Mouse (Mus musculus): ENCODE results near the gene Junb. TPM values are rescaled to one million over a fixed set of nuclear protein-coding genes. Genes with fewer than 3 reads are reported as not detected.

The Junb gene
- polyA plus RNA-seq, 1 experiment from 2014 or later, result 21.6 TPM

DNA sequence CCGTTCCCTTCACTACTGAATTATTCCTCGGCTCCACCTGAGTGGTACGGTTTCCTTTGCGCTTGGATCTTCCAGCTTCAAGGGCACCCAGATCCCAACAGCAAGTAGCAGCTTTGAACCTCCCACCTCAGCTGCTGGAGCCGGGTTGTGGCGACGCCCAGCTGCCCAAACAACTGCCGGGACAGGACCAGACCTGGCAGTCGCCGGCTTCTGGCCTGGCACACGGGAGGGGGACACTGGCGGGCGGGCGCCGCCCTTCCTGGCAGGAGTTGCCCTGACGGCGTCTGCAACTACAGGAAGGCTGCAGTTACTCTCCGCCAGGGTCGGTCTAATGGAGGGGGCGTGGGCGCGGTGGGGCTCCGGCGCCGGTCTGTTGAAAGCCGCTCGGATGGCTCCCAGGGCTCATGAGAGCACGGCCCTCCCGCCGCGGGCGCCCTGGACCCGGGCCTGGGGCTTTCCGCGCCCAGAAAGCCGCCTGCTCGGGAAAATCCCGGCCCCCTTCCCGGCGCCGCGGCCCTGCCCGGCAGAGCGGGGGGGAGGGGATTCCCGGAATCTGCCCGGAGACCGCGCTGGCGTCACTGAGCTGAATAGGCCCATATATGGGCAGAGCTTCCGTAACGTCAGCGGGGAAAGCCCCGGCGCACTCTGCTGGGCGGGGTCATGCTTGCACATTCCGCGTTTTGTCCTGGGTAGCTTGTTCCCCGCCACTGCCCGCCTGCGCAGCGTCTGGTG lies 2.3 kb downstream of the Junb start:
- peak overlapping the region; percentile 94 for H3K27ac ChIP-seq (ENCODE audit: low read length)
- H3K4me1 ChIP-seq (ENCODE audit: control insufficient read depth, insufficient read depth, low read length), result peaks cover 38% of the 10 kb centered on the region
- H3K36me3 ChIP-seq (ENCODE audit: control insufficient read depth, insufficient read depth, low read length), result no peaks in the 10 kb centered on the region
- WGBS, result under 1% methylated on average over 61 of the region's 61 CpGs
- no peaks in the 10 kb centered on the region for H3K27me3 ChIP-seq (ENCODE audit: control insufficient read depth, insufficient read depth, low read length)
- no peaks in the 10 kb centered on the region for H3K9me3 ChIP-seq (replicated peaks; ENCODE audit: control insufficient read depth, low read length)
- H3K4me3 ChIP-seq (replicated peaks; ENCODE audit: low read length), result peak overlapping the region; percentile 72
- ATAC-seq (ENCODE audit: insufficient read depth, low FRiP score), result peak; percentile 69
- peak overlapping the region; percentile 87 for H3K9ac ChIP-seq (ENCODE audit: low read length)
- H3K4me2 ChIP-seq (ENCODE audit: low read depth, low read length), result peak overlapping the region; percentile 90

DNA sequence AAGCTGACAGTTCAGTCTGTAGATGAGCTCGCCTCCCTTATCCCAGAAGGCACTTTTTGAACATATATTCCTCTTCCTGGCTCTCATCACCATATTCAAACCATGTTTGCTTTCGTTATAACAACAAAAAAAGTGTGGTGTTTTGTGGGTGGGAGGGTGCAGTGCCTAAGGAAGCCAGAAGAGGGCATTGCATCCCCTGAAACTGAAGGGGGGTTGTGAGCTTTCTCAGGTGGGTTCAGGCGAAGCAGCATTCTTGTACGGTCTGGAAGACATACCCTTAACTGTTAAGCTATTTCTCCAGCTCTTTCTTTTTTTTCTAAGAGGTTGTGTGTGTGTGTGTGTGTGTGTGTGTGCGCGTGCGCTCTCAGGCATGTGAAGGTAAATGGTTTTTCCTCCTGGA lies 3.1 kb downstream of the Junb start:
- Histone ChIP-seq H3K9ac (ENCODE audit: low read length) (no peak overlapping the region; the same call in 1 of the 2 replicates), H3K4me1 (ENCODE audit: control insufficient read depth, insufficient read depth, low read length) (peaks cover 38% of the 10 kb centered on the region), H3K4me3 (replicated peaks; ENCODE audit: low read length) (peak overlapping the region; percentile 72; the same call in 1 of the 2 replicates), H3K4me2 (ENCODE audit: low read depth, low read length) (peak overlapping the region; percentile 90), H3K27me3 (ENCODE audit: control insufficient read depth, insufficient read depth, low read length) (no peaks in the 10 kb centered on the region), H3K36me3 (ENCODE audit: control insufficient read depth, insufficient read depth, low read length) (no peaks in the 10 kb centered on the region; the same call in 1 of the 2 replicates), H3K27ac (ENCODE audit: low read length) (peak overlapping the region; percentile 94), H3K9me3 (replicated peaks; ENCODE audit: control insufficient read depth, low read length) (no peaks in the 10 kb centered on the region)
- no peak for ATAC-seq (ENCODE audit: insufficient read depth, low FRiP score)
- WGBS, result 25% methylated on average over 7 of the region's 7 CpGs

DNA sequence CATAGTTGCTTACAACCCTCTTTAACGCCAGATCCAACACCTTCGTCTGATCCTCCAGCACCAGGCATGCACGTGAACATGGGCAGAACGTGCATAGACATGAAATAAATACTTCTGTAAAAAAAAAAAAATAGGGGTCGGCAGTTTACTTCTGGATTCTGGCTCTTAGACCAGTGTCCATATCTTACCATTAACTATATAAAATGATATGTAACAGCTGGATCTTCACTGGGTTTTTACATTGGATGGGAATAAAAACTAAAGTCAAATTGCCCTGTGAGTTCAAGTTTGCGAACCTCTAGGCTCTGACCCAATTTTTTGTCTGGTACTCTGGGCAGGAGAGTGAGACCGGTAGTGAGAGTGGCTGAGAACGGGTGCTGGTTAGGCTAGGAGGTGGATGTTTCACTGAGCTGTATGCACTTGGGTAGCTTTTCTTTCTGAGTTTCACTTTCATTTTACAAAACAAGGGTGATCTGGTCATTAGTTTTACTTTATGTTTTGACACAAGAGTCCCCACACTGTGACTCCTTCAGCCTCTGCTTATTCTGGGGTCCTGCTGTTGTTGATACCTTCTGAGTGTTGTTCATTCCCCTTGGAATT lies 3.9 kb downstream of the Junb start:
- 0 out of 2 replicates have a peak overlapping the region, but pooled peaks have one; percentile 18 for H3K9ac ChIP-seq (ENCODE audit: low read length)
- no peak for ATAC-seq (ENCODE audit: insufficient read depth, low FRiP score)
- no peaks in the 10 kb centered on the region for H3K27me3 ChIP-seq (ENCODE audit: control insufficient read depth, insufficient read depth, low read length)
- H3K4me3 ChIP-seq (replicated peaks; ENCODE audit: low read length), result no peak overlapping the region
- 76% methylated on average over 8 of the region's 8 CpGs for WGBS
- H3K27ac ChIP-seq (ENCODE audit: low read length), result peak overlapping the region; percentile 94; the same call in 1 of the 2 replicates
- H3K36me3 ChIP-seq (ENCODE audit: control insufficient read depth, insufficient read depth, low read length), result no peaks in the 10 kb centered on the region; the same call in 1 of the 2 replicates
- H3K4me1 ChIP-seq (ENCODE audit: control insufficient read depth, insufficient read depth, low read length), result peaks cover 33% of the 10 kb centered on the region
- no peaks in the 10 kb centered on the region for H3K9me3 ChIP-seq (replicated peaks; ENCODE audit: control insufficient read depth, low read length)
- no peak overlapping the region for H3K4me2 ChIP-seq (ENCODE audit: low read depth, low read length)

DNA sequence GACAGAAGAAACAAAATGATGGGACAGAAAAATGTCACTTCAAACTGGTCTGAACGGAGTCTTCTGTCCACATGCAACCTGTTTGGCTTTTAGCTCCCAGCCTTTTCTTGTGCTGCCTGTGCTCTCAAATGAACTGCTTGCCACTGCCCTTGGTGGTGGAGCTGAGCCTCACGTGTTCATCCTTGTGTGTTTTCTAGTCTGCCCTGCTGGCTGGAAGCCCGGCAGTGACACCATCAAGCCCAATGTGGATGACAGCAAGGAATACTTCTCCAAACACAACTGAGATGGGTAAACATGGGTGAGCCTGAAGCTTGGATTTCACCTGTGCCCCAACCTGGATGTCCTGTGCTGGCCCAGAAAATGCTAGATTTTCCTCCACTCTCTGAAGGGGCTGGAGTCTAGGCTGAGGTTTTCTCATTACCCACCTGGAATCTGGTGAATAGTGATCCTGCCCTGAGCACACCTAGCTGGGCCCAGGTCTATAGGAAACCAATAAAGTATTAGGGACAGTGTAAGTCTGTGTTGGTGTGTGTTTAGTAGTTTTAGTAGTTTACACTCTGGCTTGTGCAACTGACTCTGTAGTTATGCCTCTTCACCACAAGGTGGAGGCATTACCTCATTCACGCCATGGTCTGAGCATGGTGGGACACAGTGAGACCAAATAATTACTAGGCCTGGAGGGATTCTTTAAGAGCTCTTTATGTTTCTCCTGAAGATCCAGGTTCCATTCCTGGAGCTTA lies 4.5 kb downstream of the Junb start:
- WGBS, result 54% methylated on average over 4 of the region's 4 CpGs
- H3K4me1 ChIP-seq (ENCODE audit: control insufficient read depth, insufficient read depth, low read length), result peaks cover 26% of the 10 kb centered on the region
- no peak overlapping the region for H3K27ac ChIP-seq (ENCODE audit: low read length)
- no peaks in the 10 kb centered on the region; the same call in 1 of the 2 replicates for H3K36me3 ChIP-seq (ENCODE audit: control insufficient read depth, insufficient read depth, low read length)
- no peak overlapping the region for H3K9ac ChIP-seq (ENCODE audit: low read length)
- no peak overlapping the region for H3K4me3 ChIP-seq (replicated peaks; ENCODE audit: low read length)
- H3K4me2 ChIP-seq (ENCODE audit: low read depth, low read length), result no peak overlapping the region
- no peaks in the 10 kb centered on the region for H3K9me3 ChIP-seq (replicated peaks; ENCODE audit: control insufficient read depth, low read length)
- H3K27me3 ChIP-seq (ENCODE audit: control insufficient read depth, insufficient read depth, low read length), result no peaks in the 10 kb centered on the region
- ATAC-seq (ENCODE audit: insufficient read depth, low FRiP score), result no peak

DNA sequence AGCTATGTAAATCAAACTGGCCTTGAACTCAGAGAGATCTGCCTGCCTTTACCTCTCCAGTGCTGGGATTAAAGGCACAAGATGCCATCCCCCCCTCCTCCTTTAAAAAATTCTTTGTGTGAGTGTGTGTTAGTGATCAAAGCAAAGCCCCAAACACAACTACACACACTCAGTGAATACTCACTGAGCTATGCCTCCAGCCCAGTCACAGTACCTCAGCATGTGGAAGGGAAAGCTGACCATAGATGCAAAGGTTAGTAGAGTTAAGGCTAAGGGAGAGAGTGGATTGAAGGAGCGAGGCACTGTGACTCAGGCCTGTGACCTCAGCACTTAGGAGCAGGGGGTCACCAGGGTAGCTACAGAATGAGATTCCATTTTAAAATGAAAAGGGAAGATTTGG lies 5.4 kb downstream of the Junb start:
- peaks cover 27% of the 10 kb centered on the region for H3K4me1 ChIP-seq (ENCODE audit: control insufficient read depth, insufficient read depth, low read length)
- no peak overlapping the region for H3K4me3 ChIP-seq (replicated peaks; ENCODE audit: low read length)
- H3K36me3 ChIP-seq (ENCODE audit: control insufficient read depth, insufficient read depth, low read length), result no peaks in the 10 kb centered on the region; the same call in 1 of the 2 replicates
- H3K9ac ChIP-seq (ENCODE audit: low read length), result no peak overlapping the region
- H3K27ac ChIP-seq (ENCODE audit: low read length), result no peak overlapping the region
- ATAC-seq (ENCODE audit: insufficient read depth, low FRiP score), result no peak
- H3K27me3 ChIP-seq (ENCODE audit: control insufficient read depth, insufficient read depth, low read length), result no peaks in the 10 kb centered on the region
- 84% methylated on average over 1 of the region's 1 CpGs for WGBS
- H3K9me3 ChIP-seq (replicated peaks; ENCODE audit: control insufficient read depth, low read length), result no peaks in the 10 kb centered on the region
- no peak overlapping the region for H3K4me2 ChIP-seq (ENCODE audit: low read depth, low read length)

DNA sequence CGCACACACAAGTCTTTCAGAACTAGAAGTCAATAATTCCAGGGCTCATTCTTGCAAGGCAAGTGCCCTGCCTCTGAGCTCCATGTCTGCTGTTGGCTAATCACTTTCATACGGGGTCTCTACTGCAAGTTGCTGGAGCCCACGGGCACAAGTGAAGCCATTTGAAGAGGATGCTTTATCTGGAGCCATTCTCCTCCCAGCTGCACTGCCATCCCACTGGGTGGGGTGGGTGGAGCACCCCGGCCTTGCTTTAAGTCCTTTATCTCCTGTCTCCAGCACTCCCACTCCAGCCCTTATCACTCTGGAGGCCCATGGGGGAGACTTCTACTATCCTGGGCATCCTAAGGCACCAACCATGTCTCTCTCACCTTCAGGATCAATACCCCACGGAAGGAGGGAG lies 7.6 kb downstream of the Junb start:
- H3K36me3 ChIP-seq (ENCODE audit: control insufficient read depth, insufficient read depth, low read length), result no peaks in the 10 kb centered on the region; the same call in 1 of the 2 replicates
- WGBS, result 50% methylated on average over 5 of the region's 5 CpGs
- peak overlapping the region; percentile 81 for H3K4me3 ChIP-seq (replicated peaks; ENCODE audit: low read length)
- H3K4me1 ChIP-seq (ENCODE audit: control insufficient read depth, insufficient read depth, low read length), result peaks cover 26% of the 10 kb centered on the region
- ATAC-seq (ENCODE audit: insufficient read depth, low FRiP score), result no peak
- H3K27ac ChIP-seq (ENCODE audit: low read length), result no peak overlapping the region
- H3K9ac ChIP-seq (ENCODE audit: low read length), result peak overlapping the region; percentile 92
- no peaks in the 10 kb centered on the region for H3K27me3 ChIP-seq (ENCODE audit: control insufficient read depth, insufficient read depth, low read length)
- H3K9me3 ChIP-seq (replicated peaks; ENCODE audit: control insufficient read depth, low read length), result no peaks in the 10 kb centered on the region
- peak overlapping the region; percentile 92 for H3K4me2 ChIP-seq (ENCODE audit: low read depth, low read length)

DNA sequence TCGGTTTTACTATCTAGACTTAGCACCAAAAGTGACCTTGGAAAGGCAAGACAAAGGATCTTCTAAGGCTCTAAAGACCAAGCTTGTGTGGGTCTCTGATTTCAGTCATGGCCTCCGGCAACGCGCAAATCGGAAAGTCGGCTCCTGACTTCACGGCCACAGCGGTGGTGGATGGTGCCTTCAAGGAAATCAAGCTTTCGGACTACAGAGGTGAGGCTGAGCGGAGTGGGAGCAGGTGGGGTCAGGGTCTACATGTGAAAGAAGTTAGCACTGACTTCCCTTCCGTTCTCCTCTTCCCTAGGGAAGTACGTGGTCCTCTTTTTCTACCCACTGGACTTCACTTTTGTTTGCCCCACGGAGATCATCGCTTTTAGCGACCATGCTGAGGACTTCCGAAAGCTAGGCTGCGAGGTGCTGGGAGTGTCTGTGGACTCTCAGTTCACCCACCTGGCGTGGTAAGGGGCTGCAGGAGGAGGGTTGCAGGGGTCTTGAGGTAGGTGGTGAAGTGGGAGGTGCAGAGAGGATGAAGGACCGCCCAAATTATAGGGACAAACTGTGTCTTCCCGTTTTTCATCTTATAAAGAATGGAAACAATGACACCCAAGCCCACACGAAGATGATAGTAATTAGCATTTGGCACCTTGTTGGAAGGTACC lies 8.3 kb downstream of the Junb start:
- Histone ChIP-seq H3K27me3 (ENCODE audit: control insufficient read depth, insufficient read depth, low read length) (no peaks in the 10 kb centered on the region), H3K4me1 (ENCODE audit: control insufficient read depth, insufficient read depth, low read length) (peaks cover 25% of the 10 kb centered on the region), H3K9me3 (replicated peaks; ENCODE audit: control insufficient read depth, low read length) (no peaks in the 10 kb centered on the region), H3K27ac (ENCODE audit: low read length) (peak overlapping the region; percentile 96), H3K4me2 (ENCODE audit: low read depth, low read length) (peak overlapping the region; percentile 92), H3K36me3 (ENCODE audit: control insufficient read depth, insufficient read depth, low read length) (no peaks in the 10 kb centered on the region; the same call in 1 of the 2 replicates), H3K4me3 (replicated peaks; ENCODE audit: low read length) (peak overlapping the region; percentile 81), H3K9ac (ENCODE audit: low read length) (peak overlapping the region; percentile 92)
- 3% methylated on average over 21 of the region's 21 CpGs for WGBS
- ATAC-seq (ENCODE audit: insufficient read depth, low FRiP score), result no peak

DNA sequence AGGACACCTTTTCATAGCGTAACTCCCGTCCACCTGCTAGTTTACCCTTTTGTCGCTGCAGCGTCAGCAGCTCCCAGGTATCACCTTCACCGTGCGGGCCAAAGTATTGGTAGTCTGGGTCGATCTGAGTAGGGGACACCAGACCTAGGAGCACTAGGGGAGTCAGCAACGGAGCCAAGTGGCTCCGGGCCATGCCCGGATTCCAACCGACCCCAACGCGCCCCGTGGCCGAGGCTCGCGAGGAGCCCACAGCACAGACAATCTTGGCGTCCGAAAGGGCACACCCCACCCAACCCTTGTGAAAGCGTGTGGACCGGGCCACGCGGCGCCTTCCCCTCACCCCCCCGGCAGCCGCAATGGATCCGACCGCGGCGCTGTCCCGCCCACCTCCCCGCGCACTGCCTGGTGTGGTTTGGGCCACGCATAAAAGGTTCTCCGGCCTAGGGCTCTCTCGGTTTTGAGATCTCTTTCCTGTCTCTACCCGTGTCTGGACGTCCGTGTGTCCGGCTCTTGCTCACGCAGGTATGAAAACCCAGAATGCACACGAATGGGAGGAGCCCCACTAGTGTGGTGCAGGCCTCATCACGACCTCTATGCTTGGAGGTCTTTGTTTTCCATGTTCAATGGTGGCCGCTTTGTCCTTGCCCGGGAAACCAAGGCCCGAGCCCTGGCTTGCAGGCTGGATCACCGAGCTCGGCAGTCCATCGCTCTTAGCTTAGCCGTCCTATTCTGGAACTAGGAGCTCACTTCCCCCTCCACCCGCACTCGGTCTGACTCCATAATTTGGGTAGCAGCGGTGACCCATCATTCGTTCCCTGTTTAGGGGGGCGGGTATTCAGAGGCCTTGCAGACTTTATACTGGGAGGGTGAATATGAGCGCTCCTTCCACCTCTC lies 9.0 kb downstream of the Junb start, which contains the start of the genes Gm49661, Prdx2 and Rnaseh2a:
Gene Gm49661 (minus strand): TSS at position 193 of the 894 bp plus-strand sequence.
Gene Prdx2 (plus strand): TSS at position 347 of the 894 bp plus-strand sequence.
Gene Rnaseh2a (minus strand): TSS at position 527 of the 894 bp plus-strand sequence.
- Histone ChIP-seq H3K36me3 (ENCODE audit: control insufficient read depth, insufficient read depth, low read length) (no peaks in the 10 kb centered on the region; the same call in 1 of the 2 replicates), H3K9ac (ENCODE audit: low read length) (peak within 1 kb of the TSS; percentile 92), H3K27me3 (ENCODE audit: control insufficient read depth, insufficient read depth, low read length) (no peaks in the 10 kb centered on the region), H3K4me2 (ENCODE audit: low read depth, low read length) (peak within 1 kb of the TSS; percentile 92), H3K4me3 (replicated peaks; ENCODE audit: low read length) (peak within 1 kb of the TSS; percentile 81), H3K4me1 (ENCODE audit: control insufficient read depth, insufficient read depth, low read length) (peaks cover 29% of the 10 kb centered on the region), H3K9me3 (replicated peaks; ENCODE audit: control insufficient read depth, low read length) (no peaks in the 10 kb centered on the region), H3K27ac (ENCODE audit: low read length) (peak within 1 kb of the TSS; percentile 96)
- under 1% methylated on average over 56 of the region's 56 CpGs for WGBS
- peak; percentile 76 for ATAC-seq (ENCODE audit: insufficient read depth, low FRiP score)
